Mouse (Mus musculus): ENCODE measurements around the gene Aldh3b3. TPM values are rescaled to one million over a fixed set of nuclear protein-coding genes. Genes with fewer than 3 reads are reported as not detected.

The Aldh3b3 gene
- polyA plus RNA-seq, 1 experiment from 2014 or later = 0.04 TPM

- no peaks in the 10 kb centered on the region for H3K27me3 ChIP-seq (replicated peaks; ENCODE audit: insufficient read depth, low read length)
- WGBS = under 1% methylated on average over 63 of the region's 64 CpGs
- H3K9ac ChIP-seq (replicated peaks; ENCODE audit: low read depth) = peak within 1 kb of the TSS; percentile 64
- peak within 1 kb of the TSS; percentile 90 for H3K27ac ChIP-seq (ENCODE audit: low read length)
- H3K4me2 ChIP-seq (replicated peaks; ENCODE audit: low read depth, low read length) = peak within 1 kb of the TSS; percentile 95
- H3K9me3 ChIP-seq (ENCODE audit: low read length) = no peaks in the 10 kb centered on the region
- DNase-seq (ENCODE audit: low spot score) = peak; percentile 99
- ATAC-seq = peak; percentile 93
- peaks cover 13% of the 10 kb centered on the region; the same call in 1 of the 2 replicates for H3K4me1 ChIP-seq (ENCODE audit: insufficient read depth, low read depth, low read length)
- H3K4me3 ChIP-seq (ENCODE audit: low read depth, low read length) = peak within 1 kb of the TSS; percentile 57
- no peak for TF ChIP-seq EP300 (IDR thresholded peaks at IDR 0.05)
- TF ChIP-seq CTCF (IDR thresholded peaks at IDR 0.05) = peak; percentile 89
- no peaks in the 10 kb centered on the region for H3K36me3 ChIP-seq (ENCODE audit: insufficient read depth, low read length)
These were observed 41.9 kb downstream of the Aldh3b3 start, which contains the start of the genes Nudt8 and Gm49405 for GRCm38 (mm10) chr19:4000119-4000900. Nudt8 (plus strand) TSS chr19:4000580. Gm49405 (plus strand) TSS chr19:4000626.

GRCm38 (mm10) chr19:4000949-4001525 is 42.6 kb downstream of the Aldh3b3 start:
- peaks cover 3% of the 10 kb centered on the region; the same call in 1 of the 2 replicates for H3K36me3 ChIP-seq (ENCODE audit: insufficient read depth, low read length)

GRCm38 (mm10) chr19:4001752-4002151 is 43.3 kb downstream of the Aldh3b3 start:
- WGBS = 82% methylated on average over 5 of the region's 5 CpGs
- peaks cover 5% of the 10 kb centered on the region; the same call in 1 of the 2 replicates for H3K36me3 ChIP-seq (ENCODE audit: insufficient read depth, low read length)
- no peak for DNase-seq (ENCODE audit: low spot score)
- ATAC-seq = no peak
- TF ChIP-seq EP300 (IDR thresholded peaks at IDR 0.05) (no peak), CTCF (IDR thresholded peaks at IDR 0.05) (no peak)
- no peak overlapping the region for H3K4me2 ChIP-seq (replicated peaks; ENCODE audit: low read depth, low read length)
- no peaks in the 10 kb centered on the region for H3K27me3 ChIP-seq (replicated peaks; ENCODE audit: insufficient read depth, low read length)
- H3K9ac ChIP-seq (replicated peaks; ENCODE audit: low read depth) = no peak overlapping the region
- no peaks in the 10 kb centered on the region for H3K9me3 ChIP-seq (ENCODE audit: low read length)
- H3K4me1 ChIP-seq (ENCODE audit: insufficient read depth, low read depth, low read length) = peaks cover 5% of the 10 kb centered on the region; the same call in 1 of the 2 replicates
- no peak overlapping the region for H3K27ac ChIP-seq (ENCODE audit: low read length)
- H3K4me3 ChIP-seq (ENCODE audit: low read depth, low read length) = no peak overlapping the region

More at GRCm38 (mm10) chr19:4000949-4001525, 42.6 kb downstream of the Aldh3b3 start:
- 16% methylated on average over 17 of the region's 17 CpGs for WGBS
- H3K4me2 ChIP-seq (replicated peaks; ENCODE audit: low read depth, low read length) = peak overlapping the region; percentile 95
- no peaks in the 10 kb centered on the region for H3K27me3 ChIP-seq (replicated peaks; ENCODE audit: insufficient read depth, low read length)
- peak overlapping the region; percentile 64; the same call in 1 of the 2 replicates for H3K9ac ChIP-seq (replicated peaks; ENCODE audit: low read depth)
- H3K27ac ChIP-seq (ENCODE audit: low read length) = peak overlapping the region; percentile 90
- ATAC-seq (no peak), DNase-seq (ENCODE audit: low spot score) (no peak)
- peak overlapping the region; percentile 57 for H3K4me3 ChIP-seq (ENCODE audit: low read depth, low read length)
- peaks cover 10% of the 10 kb centered on the region; the same call in 1 of the 2 replicates for H3K4me1 ChIP-seq (ENCODE audit: insufficient read depth, low read depth, low read length)
- no peaks in the 10 kb centered on the region for H3K9me3 ChIP-seq (ENCODE audit: low read length)
- TF ChIP-seq EP300 (IDR thresholded peaks at IDR 0.05) = no peak
- TF ChIP-seq CTCF (IDR thresholded peaks at IDR 0.05) = no peak

GRCm38 (mm10) chr19:4003112-4003511 is 44.7 kb downstream of the Aldh3b3 start, which contains the start of gene Doc2g:
Doc2g (plus strand) TSS chr19:4003313.
- no peak within 1 kb of the TSS for H3K27ac ChIP-seq (ENCODE audit: low read length)

GRCm38 (mm10) chr19:4003641-4004040 is 45.2 kb downstream of the Aldh3b3 start:
- H3K9me3 ChIP-seq (ENCODE audit: low read length) = no peaks in the 10 kb centered on the region
- 73% methylated on average over 12 of the region's 12 CpGs for WGBS
- peaks cover 5% of the 10 kb centered on the region; the same call in 1 of the 2 replicates for H3K4me1 ChIP-seq (ENCODE audit: insufficient read depth, low read depth, low read length)
- no peak for TF ChIP-seq CTCF (IDR thresholded peaks at IDR 0.05)
- no peak for TF ChIP-seq EP300 (IDR thresholded peaks at IDR 0.05)
- no peak overlapping the region for H3K4me2 ChIP-seq (replicated peaks; ENCODE audit: low read depth, low read length)
- H3K36me3 ChIP-seq (ENCODE audit: insufficient read depth, low read length) = peaks cover 10% of the 10 kb centered on the region
- DNase-seq (ENCODE audit: low spot score) = no peak
- no peak overlapping the region for H3K9ac ChIP-seq (replicated peaks; ENCODE audit: low read depth)
- H3K4me3 ChIP-seq (ENCODE audit: low read depth, low read length) = no peak overlapping the region
- ATAC-seq = no peak
- H3K27me3 ChIP-seq (replicated peaks; ENCODE audit: insufficient read depth, low read length) = no peaks in the 10 kb centered on the region
- no peak overlapping the region for H3K27ac ChIP-seq (ENCODE audit: low read length)

More at GRCm38 (mm10) chr19:4003112-4003511, 44.7 kb downstream of the Aldh3b3 start, which contains the start of gene Doc2g:
- no peaks in the 10 kb centered on the region for H3K9me3 ChIP-seq (ENCODE audit: low read length)
- no peak within 1 kb of the TSS for H3K4me2 ChIP-seq (replicated peaks; ENCODE audit: low read depth, low read length)
- H3K4me3 ChIP-seq (ENCODE audit: low read depth, low read length) = no peak within 1 kb of the TSS
- H3K27me3 ChIP-seq (replicated peaks; ENCODE audit: insufficient read depth, low read length) = no peaks in the 10 kb centered on the region
- DNase-seq (ENCODE audit: low spot score) (no peak), ATAC-seq (no peak)
- TF ChIP-seq EP300 (IDR thresholded peaks at IDR 0.05) = no peak
- TF ChIP-seq CTCF (IDR thresholded peaks at IDR 0.05) = no peak
- H3K4me1 ChIP-seq (ENCODE audit: insufficient read depth, low read depth, low read length) = peaks cover 5% of the 10 kb centered on the region; the same call in 1 of the 2 replicates
- H3K36me3 ChIP-seq (ENCODE audit: insufficient read depth, low read length) = peaks cover 5% of the 10 kb centered on the region; the same call in 1 of the 2 replicates
- 80% methylated on average over 1 of the region's 1 CpGs for WGBS
- H3K9ac ChIP-seq (replicated peaks; ENCODE audit: low read depth) = no peak within 1 kb of the TSS

GRCm38 (mm10) chr19:4004331-4004730 is 45.9 kb downstream of the Aldh3b3 start:
- Histone ChIP-seq H3K4me3 (ENCODE audit: low read depth, low read length) (no peak overlapping the region), H3K27me3 (replicated peaks; ENCODE audit: insufficient read depth, low read length) (no peaks in the 10 kb centered on the region), H3K4me2 (replicated peaks; ENCODE audit: low read depth, low read length) (no peak overlapping the region), H3K9me3 (ENCODE audit: low read length) (no peaks in the 10 kb centered on the region), H3K9ac (replicated peaks; ENCODE audit: low read depth) (no peak overlapping the region), H3K36me3 (ENCODE audit: insufficient read depth, low read length) (peaks cover 17% of the 10 kb centered on the region), H3K27ac (ENCODE audit: low read length) (no peak overlapping the region), H3K4me1 (ENCODE audit: insufficient read depth, low read depth, low read length) (peaks cover 5% of the 10 kb centered on the region; the same call in 1 of the 2 replicates)
- DNase-seq (ENCODE audit: low spot score) = no peak
- TF ChIP-seq CTCF (IDR thresholded peaks at IDR 0.05) = no peak
- no peak for TF ChIP-seq EP300 (IDR thresholded peaks at IDR 0.05)
- WGBS = 79% methylated on average over 15 of the region's 15 CpGs
- no peak for ATAC-seq
